ENCODE assay signal across 12 mouse cellular contexts in the genomic region with DNA sequence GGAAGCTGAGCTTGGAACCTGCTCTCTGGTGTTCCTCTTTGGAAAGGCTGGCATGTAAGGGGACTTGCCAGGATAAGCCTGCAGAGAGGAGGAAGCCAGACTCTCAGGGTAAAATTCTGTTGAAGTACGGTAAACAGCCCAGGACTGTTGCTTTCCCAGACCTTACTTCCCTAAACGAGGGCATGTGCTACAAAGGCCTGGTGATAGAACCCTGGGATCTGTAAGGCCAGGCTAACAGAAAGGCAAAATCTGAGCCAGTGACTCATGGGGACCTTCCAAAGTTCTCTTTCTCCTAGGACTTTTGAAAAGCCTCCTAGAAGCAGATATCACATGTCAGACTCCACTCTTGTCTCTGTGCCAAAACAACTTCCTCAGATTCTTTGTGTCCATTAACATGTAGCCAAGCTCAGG.
DNase-seq lines count a peak whose midpoint lies in the region; ATAC-seq lines count a peak whose summit lies in the region.
"Had no signal": no experiment of that assay in that cellular context is flagged by ENCODE, and none has a peak within 500 bp of the region (broad histone marks: within the 10 kb centered on the region; RNA-seq: fewer than 3 reads in every experiment).

No protein-coding gene starts in this region.

- no peak overlapping the region for H3K4me2 ChIP-seq in kidney, embryonic 16.5 days (replicated peaks; ENCODE audit: low read depth, low read length)
- H3K4me2 ChIP-seq: embryonic facial prominence, embryonic 12.5 days; liver, embryonic 15.5 days had no signal

- peak; percentile 18 for DNase-seq in kidney, postnatal 10 days
- peak; percentile 6 for DNase-seq in heart, postnatal 4 days
- no peak for DNase-seq in B cell, adult 2 months
- no peak for DNase-seq in thymus, adult 18-20 months
- DNase-seq in urinary bladder, postnatal 25 days (ENCODE audit: low spot score), result no peak
- DNase-seq: cerebellum, adult 9-10 months had no signal

- no peaks in the 10 kb centered on the region for H3K9me3 ChIP-seq in kidney, embryonic 16.5 days (ENCODE audit: low read length)
- H3K9me3 ChIP-seq: embryonic facial prominence, embryonic 12.5 days; hindbrain, embryonic 10.5 days; liver, embryonic 15.5 days had no signal

- H3K27me3 ChIP-seq in kidney, embryonic 16.5 days (ENCODE audit: insufficient read depth, low read length), result no peaks in the 10 kb centered on the region
- H3K27me3 ChIP-seq: embryonic facial prominence, embryonic 12.5 days; liver, embryonic 15.5 days had no signal

- ATAC-seq in kidney, embryonic 16.5 days (ENCODE audit: low FRiP score, low TSS enrichment), result no peak
- peak; percentile 48 for ATAC-seq in granulocyte monocyte progenitor cell, adult 5-6 weeks (replicated peaks; ENCODE audit: poor library complexity, severe bottlenecking)
- peak; percentile 48 for ATAC-seq in megakaryocyte, adult 5-6 weeks (ENCODE audit: poor library complexity, severe bottlenecking)

- H3K9ac ChIP-seq in kidney, embryonic 16.5 days (replicated peaks; ENCODE audit: low read length), result no peak overlapping the region
- H3K9ac ChIP-seq: embryonic facial prominence, embryonic 12.5 days; liver, embryonic 15.5 days had no signal

- H3K27ac ChIP-seq in kidney, embryonic 16.5 days (ENCODE audit: low read length), result no peak overlapping the region
- H3K27ac ChIP-seq: embryonic facial prominence, embryonic 12.5 days; hindbrain, embryonic 10.5 days; liver, embryonic 15.5 days had no signal

- no peaks in the 10 kb centered on the region for H3K36me3 ChIP-seq in kidney, embryonic 16.5 days (ENCODE audit: insufficient read depth, low read length)
- H3K36me3 ChIP-seq: embryonic facial prominence, embryonic 12.5 days; hindbrain, embryonic 10.5 days; liver, embryonic 15.5 days had no signal

- no peaks in the 10 kb centered on the region for H3K4me1 ChIP-seq in kidney, embryonic 16.5 days (ENCODE audit: insufficient read depth, low read length)
- H3K4me1 ChIP-seq: embryonic facial prominence, embryonic 12.5 days; hindbrain, embryonic 10.5 days; liver, embryonic 15.5 days had no signal

- WGBS in kidney, embryonic 16.5 days, result 86% methylated on average over 2 of the region's 2 CpGs

- H3K4me3 ChIP-seq in kidney, embryonic 16.5 days (ENCODE audit: low read length), result no peak overlapping the region
- H3K4me3 ChIP-seq: embryonic facial prominence, embryonic 12.5 days; hindbrain, embryonic 10.5 days; liver, embryonic 15.5 days had no signal

Comparison
In these comparisons a context has a peak if more than half of its experiments do, and no peak if none do; other contexts are left out.
1. DNase-seq: peak in kidney, postnatal 10 days (single experiment) and heart, postnatal 4 days (single experiment); none in B cell, adult 2 months (0 of 2), thymus, adult 18-20 months (0 of 2) and urinary bladder, postnatal 25 days (single experiment).